8 mouse cellular contexts compared by ENCODE assay signal in genomic region chr1:132333675-132334141, GRCm38 (mm10). TPM values are rescaled to one million over a fixed set of nuclear protein-coding genes. Genes with fewer than 3 reads are reported as not detected.
A peak's percentile ranks its signal among the peaks of the same experiment; 100 is the strongest.
DNase-seq lines count a peak whose midpoint lies in the region; ATAC-seq lines count a peak whose summit lies in the region.

No protein-coding gene starts in this region.

- 0% methylated on average over 4 of the region's 4 CpGs for WGBS in forebrain, embryonic 12.5 days
- WGBS in midbrain, embryonic 13.5 days, result 1% methylated on average over 4 of the region's 4 CpGs

- DNase-seq in adipocyte (ENCODE audit: low spot score) (peak; percentile 71), MN1 (ENCODE audit: low spot score) (no peak)
- peak; percentile 70 to 77 for DNase-seq in heart, postnatal 14 days
- peak; percentile 86 to 93 for DNase-seq in kidney, postnatal 4 days
- no peak for DNase-seq in T-cell, adult 2 months (ENCODE audit: low spot score)
- no peak for DNase-seq in cerebellum, adult 11-12 months

- intact Hi-C loops in heart, postnatal 14 days (cut with DNase I), result no loop called here

- H3K4me3 ChIP-seq in forebrain, embryonic 12.5 days (replicated peaks), result no peak overlapping the region
- no peak overlapping the region for H3K4me3 ChIP-seq in midbrain, embryonic 13.5 days (replicated peaks)

- H3K27me3 ChIP-seq in forebrain, embryonic 12.5 days, result no peaks in the 10 kb centered on the region
- H3K27me3 ChIP-seq in midbrain, embryonic 13.5 days, result no peaks in the 10 kb centered on the region

- H3K36me3 ChIP-seq in forebrain, embryonic 12.5 days (replicated peaks), result peaks cover 37% of the 10 kb centered on the region
- H3K36me3 ChIP-seq in midbrain, embryonic 13.5 days, result peaks cover 36% of the 10 kb centered on the region

- H3K4me2 ChIP-seq in forebrain, embryonic 12.5 days, result peak overlapping the region; percentile 3; the same call in 1 of the 2 replicates
- no peak overlapping the region for H3K4me2 ChIP-seq in midbrain, embryonic 13.5 days (replicated peaks)

- H3K9ac ChIP-seq in forebrain, embryonic 12.5 days, result peak overlapping the region; percentile 36; the same call in 1 of the 2 replicates
- H3K9ac ChIP-seq in midbrain, embryonic 13.5 days (replicated peaks), result peak overlapping the region; percentile 34; the same call in 1 of the 2 replicates

- peaks cover 92% of the 10 kb centered on the region for H3K4me1 ChIP-seq in forebrain, embryonic 12.5 days
- peaks cover 93% of the 10 kb centered on the region for H3K4me1 ChIP-seq in midbrain, embryonic 13.5 days (replicated peaks)

- H3K27ac ChIP-seq in forebrain, embryonic 12.5 days, result peak overlapping the region; percentile 93
- H3K27ac ChIP-seq in midbrain, embryonic 13.5 days, result peak overlapping the region; percentile 89

- H3K9me3 ChIP-seq in forebrain, embryonic 12.5 days, result no peaks in the 10 kb centered on the region
- H3K9me3 ChIP-seq in midbrain, embryonic 13.5 days, result no peaks in the 10 kb centered on the region

- peak; percentile 81 for ATAC-seq in forebrain, embryonic 12.5 days (ENCODE audit: low FRiP score)
- peak; percentile 80 for ATAC-seq in midbrain, embryonic 13.5 days

RNA-seq across cellular contexts. Expression of gene Nuak2, which starts 17.8 kb away (rescaled TPM):
- 49.9 and 54.0 TPM in 2 replicates for polyA plus RNA-seq in forebrain, embryonic 12.5 days (2016; fragmentation: Nextera tagmentation; extraction: Ambion mirVana)
- total RNA-seq in heart, postnatal 14 days (2021), result 1 to 10 TPM; 3.6 to 5.4 TPM
- 53.5 and 56.3 TPM in 2 replicates for polyA plus RNA-seq in midbrain, embryonic 13.5 days (2015; fragmentation: Nextera tagmentation; extraction: Ambion mirVana)

RNA-seq across cellular contexts. Expression of gene Klhdc8a, which starts 35.3 kb away (rescaled TPM):
- polyA plus RNA-seq in forebrain, embryonic 12.5 days (2016; fragmentation: Nextera tagmentation; extraction: Ambion mirVana), result 1.7 TPM in 2 replicates
- 10 to 100 TPM; 23.6 to 29.0 TPM for total RNA-seq in heart, postnatal 14 days (2021)
- 6.3 and 6.7 TPM in 2 replicates for polyA plus RNA-seq in midbrain, embryonic 13.5 days (2015; fragmentation: Nextera tagmentation; extraction: Ambion mirVana)

RNA-seq across cellular contexts. Expression of gene Tmcc2, which starts 57.4 kb away (rescaled TPM):
- polyA plus RNA-seq in forebrain, embryonic 12.5 days (2016; fragmentation: Nextera tagmentation; extraction: Ambion mirVana), result 24.0 and 26.9 TPM in 2 replicates
- total RNA-seq in heart, postnatal 14 days (2021), result 10 to 100 TPM; 14.8 to 15.4 TPM
- polyA plus RNA-seq in midbrain, embryonic 13.5 days (2015; fragmentation: Nextera tagmentation; extraction: Ambion mirVana), result 21.0 and 26.1 TPM in 2 replicates

Comparison
In these comparisons a context has a peak if more than half of its experiments do, and no peak if none do; other contexts are left out.
1. DNase-seq: peak in adipocyte (single experiment), heart, postnatal 14 days (2 of 2) and kidney, postnatal 4 days (2 of 2); none in MN1 (single experiment), T-cell, adult 2 months (single experiment) and cerebellum, adult 11-12 months (single experiment).